Mouse (Mus musculus): Measurements from ENCODE around the gene Mc3r. TPM values are rescaled to one million over a fixed set of nuclear protein-coding genes. Genes with fewer than 3 reads are reported as not detected.

Mc3r gene
- polyA plus RNA-seq, 1 experiment from 2014 or later = not detected

DNA sequence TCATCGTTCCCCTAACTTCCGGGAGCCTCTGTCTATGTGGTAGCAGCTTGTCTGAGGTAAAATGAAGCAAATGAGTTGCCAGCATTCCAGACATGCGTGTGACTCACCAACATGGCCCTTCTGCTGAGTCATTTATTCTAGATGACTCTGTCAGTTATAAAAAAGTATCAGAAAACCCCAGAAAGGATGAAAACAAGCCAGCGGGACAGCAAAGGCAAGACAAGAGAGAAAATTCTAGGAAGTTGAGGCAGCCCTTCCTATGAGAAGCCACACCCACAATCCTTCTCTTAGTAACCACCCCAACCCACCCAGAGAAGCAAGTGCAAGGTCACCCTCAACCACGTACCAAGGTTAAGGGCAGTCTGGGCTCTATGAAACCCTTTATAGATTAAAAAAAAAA lies 8.7 kb downstream of the Mc3r start:
- H3K4me1 ChIP-seq (ENCODE audit: control insufficient read depth in 2 of 2, insufficient read depth in 2 of 2, low read length in 2 of 2) = peaks cover 2 to 5% of the 10 kb centered on the region in 2 experiments; a peak in 1 of 4 replicates
- H3K4me3 ChIP-seq (ENCODE audit: control insufficient read depth in 1 of 2, insufficient read depth in 1 of 2, low read depth in 1 of 2, low read length in 2 of 2) = no peak overlapping the region
- H3K9me3 ChIP-seq (ENCODE audit: control insufficient read depth, low read length) = no peaks in the 10 kb centered on the region
- ATAC-seq (ENCODE audit: insufficient number of reproducible peaks, insufficient read depth, low FRiP score, low read depth) = no peak
- no peaks in the 10 kb centered on the region for H3K36me3 ChIP-seq (ENCODE audit: control insufficient read depth, insufficient read depth, low read length)
- H3K27me3 ChIP-seq (ENCODE audit: control insufficient read depth, insufficient read depth, low read length) = no peaks in the 10 kb centered on the region
- no peak overlapping the region for H3K27ac ChIP-seq (replicated peaks in 1 of 2; ENCODE audit: control insufficient read depth in 1 of 2, insufficient read depth in 1 of 2, low read depth in 2 of 2, low read length in 2 of 2)
- no peak overlapping the region for H3K9ac ChIP-seq (ENCODE audit: low read length)
- peak overlapping the region; percentile 18; the same call in 1 of the 2 replicates for H3K4me2 ChIP-seq (ENCODE audit: low read length)
- WGBS = 66% methylated on average over 5 of the region's 5 CpGs

DNA sequence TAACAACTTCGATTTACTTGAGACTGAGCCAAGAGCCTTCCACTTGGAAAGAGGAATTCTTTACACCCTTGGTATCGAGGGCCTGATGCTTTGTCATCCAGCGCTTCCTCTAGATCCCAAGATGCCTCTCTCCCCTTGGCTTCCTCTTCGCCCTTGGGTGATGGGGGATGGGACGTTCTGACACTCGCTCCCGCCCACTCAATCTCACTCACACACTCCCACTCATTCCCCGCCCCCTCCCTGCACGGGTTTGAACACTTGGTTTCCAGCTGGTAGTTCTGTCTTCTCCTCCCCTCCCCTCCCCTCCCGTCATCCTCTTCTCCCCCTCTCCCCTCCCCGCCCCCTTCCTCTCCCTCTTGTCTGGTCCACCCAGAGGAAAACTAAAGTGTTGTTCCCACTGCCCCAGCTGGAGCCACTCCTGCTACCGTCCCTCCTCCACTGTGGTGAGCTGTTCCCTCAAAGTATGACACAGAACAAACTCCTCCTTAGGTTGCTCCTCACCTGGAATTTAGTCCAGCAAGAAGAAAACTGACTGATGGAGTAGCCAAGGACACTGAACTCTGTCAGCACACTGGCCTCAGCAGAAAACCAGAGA lies 9.3 kb downstream of the Mc3r start:
- Histone ChIP-seq H3K27ac (replicated peaks in 1 of 2; ENCODE audit: control insufficient read depth in 1 of 2, insufficient read depth in 1 of 2, low read depth in 2 of 2, low read length in 2 of 2) (no peak overlapping the region), H3K9ac (ENCODE audit: low read length) (no peak overlapping the region), H3K27me3 (ENCODE audit: control insufficient read depth, insufficient read depth, low read length) (no peaks in the 10 kb centered on the region), H3K9me3 (ENCODE audit: control insufficient read depth, low read length) (no peaks in the 10 kb centered on the region), H3K4me1 (ENCODE audit: control insufficient read depth in 2 of 2, insufficient read depth in 2 of 2, low read length in 2 of 2) (peaks cover 2 to 5% of the 10 kb centered on the region in 2 experiments; a peak in 1 of 4 replicates), H3K4me2 (ENCODE audit: low read length) (peak overlapping the region; percentile 18; the same call in 1 of the 2 replicates), H3K36me3 (ENCODE audit: control insufficient read depth, insufficient read depth, low read length) (no peaks in the 10 kb centered on the region), H3K4me3 (ENCODE audit: control insufficient read depth in 1 of 2, insufficient read depth in 1 of 2, low read depth in 1 of 2, low read length in 2 of 2) (no peak overlapping the region)
- WGBS = 27% methylated on average over 12 of the region's 12 CpGs
- 0 out of 2 replicates have a peak, but pooled peaks have one; percentile 21 for ATAC-seq (ENCODE audit: insufficient number of reproducible peaks, insufficient read depth, low FRiP score, low read depth)

DNA sequence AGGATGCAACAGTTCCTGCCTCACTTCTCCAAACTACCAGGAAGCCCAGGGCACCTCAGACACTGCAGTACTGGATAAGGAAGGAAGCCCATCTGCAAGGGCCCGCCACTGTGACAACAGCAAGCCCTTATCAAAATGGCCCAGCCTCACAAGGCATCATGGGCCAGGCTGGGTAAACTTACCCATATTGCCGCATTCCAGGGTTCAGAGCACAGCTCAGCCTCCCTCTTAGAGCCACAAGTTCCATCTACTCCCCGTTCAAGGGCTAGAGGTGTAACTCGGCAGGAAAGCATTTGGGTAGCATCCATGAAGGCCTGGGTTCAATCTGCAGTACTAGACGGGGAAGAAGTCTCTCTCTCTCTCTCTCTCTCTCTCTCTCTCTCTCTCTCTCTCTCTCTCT lies 11.8 kb downstream of the Mc3r start:
- ATAC-seq (ENCODE audit: insufficient number of reproducible peaks, insufficient read depth, low FRiP score, low read depth) = no peak

GRCm38 (mm10) chr2:172261441-172261840 lies 13.1 kb downstream of the Mc3r start:
- H3K36me3 ChIP-seq (ENCODE audit: control insufficient read depth, insufficient read depth, low read length) = no peaks in the 10 kb centered on the region
- no peak overlapping the region for H3K27ac ChIP-seq (replicated peaks in 1 of 2; ENCODE audit: control insufficient read depth in 1 of 2, insufficient read depth in 1 of 2, low read depth in 2 of 2, low read length in 2 of 2)
- H3K9me3 ChIP-seq (ENCODE audit: control insufficient read depth, low read length) = no peaks in the 10 kb centered on the region
- H3K27me3 ChIP-seq (ENCODE audit: control insufficient read depth, insufficient read depth, low read length) = no peaks in the 10 kb centered on the region
- H3K4me3 ChIP-seq (ENCODE audit: control insufficient read depth in 1 of 2, insufficient read depth in 1 of 2, low read depth in 1 of 2, low read length in 2 of 2) = no peak overlapping the region
- ATAC-seq (ENCODE audit: insufficient number of reproducible peaks, insufficient read depth, low FRiP score, low read depth) = no peak
- WGBS = 75% methylated on average over 4 of the region's 4 CpGs
- peaks cover 2 to 5% of the 10 kb centered on the region in 2 experiments; a peak in 1 of 4 replicates for H3K4me1 ChIP-seq (ENCODE audit: control insufficient read depth in 2 of 2, insufficient read depth in 2 of 2, low read length in 2 of 2)
- no peak overlapping the region for H3K4me2 ChIP-seq (ENCODE audit: low read length)
- no peak overlapping the region for H3K9ac ChIP-seq (ENCODE audit: low read length)

More for the DNA sequence above, 11.8 kb downstream of the Mc3r start:
- Histone ChIP-seq H3K9me3 (ENCODE audit: control insufficient read depth, low read length) (no peaks in the 10 kb centered on the region), H3K9ac (ENCODE audit: low read length) (no peak overlapping the region), H3K4me3 (ENCODE audit: control insufficient read depth in 1 of 2, insufficient read depth in 1 of 2, low read depth in 1 of 2, low read length in 2 of 2) (no peak overlapping the region), H3K4me2 (ENCODE audit: low read length) (no peak overlapping the region), H3K36me3 (ENCODE audit: control insufficient read depth, insufficient read depth, low read length) (no peaks in the 10 kb centered on the region), H3K27me3 (ENCODE audit: control insufficient read depth, insufficient read depth, low read length) (no peaks in the 10 kb centered on the region), H3K4me1 (ENCODE audit: control insufficient read depth in 2 of 2, insufficient read depth in 2 of 2, low read length in 2 of 2) (peaks cover 2 to 5% of the 10 kb centered on the region in 2 experiments; a peak in 1 of 4 replicates), H3K27ac (replicated peaks in 1 of 2; ENCODE audit: control insufficient read depth in 1 of 2, insufficient read depth in 1 of 2, low read depth in 2 of 2, low read length in 2 of 2) (no peak overlapping the region)
- WGBS = 58% methylated on average over 5 of the region's 5 CpGs

GRCm38 (mm10) chr2:172263216-172263615 lies 14.9 kb downstream of the Mc3r start:
- Histone ChIP-seq H3K4me2 (ENCODE audit: low read length) (no peak overlapping the region), H3K27me3 (ENCODE audit: control insufficient read depth, insufficient read depth, low read length) (no peaks in the 10 kb centered on the region), H3K4me1 (ENCODE audit: control insufficient read depth in 2 of 2, insufficient read depth in 2 of 2, low read length in 2 of 2) (no peaks in the 10 kb centered on the region), H3K9me3 (ENCODE audit: control insufficient read depth, low read length) (no peaks in the 10 kb centered on the region), H3K27ac (replicated peaks in 1 of 2; ENCODE audit: control insufficient read depth in 1 of 2, insufficient read depth in 1 of 2, low read depth in 2 of 2, low read length in 2 of 2) (no peak overlapping the region), H3K36me3 (ENCODE audit: control insufficient read depth, insufficient read depth, low read length) (no peaks in the 10 kb centered on the region), H3K4me3 (ENCODE audit: control insufficient read depth in 1 of 2, insufficient read depth in 1 of 2, low read depth in 1 of 2, low read length in 2 of 2) (no peak overlapping the region), H3K9ac (ENCODE audit: low read length) (no peak overlapping the region)
- ATAC-seq (ENCODE audit: insufficient number of reproducible peaks, insufficient read depth, low FRiP score, low read depth) = no peak
- 80% methylated on average over 6 of the region's 6 CpGs for WGBS

DNA sequence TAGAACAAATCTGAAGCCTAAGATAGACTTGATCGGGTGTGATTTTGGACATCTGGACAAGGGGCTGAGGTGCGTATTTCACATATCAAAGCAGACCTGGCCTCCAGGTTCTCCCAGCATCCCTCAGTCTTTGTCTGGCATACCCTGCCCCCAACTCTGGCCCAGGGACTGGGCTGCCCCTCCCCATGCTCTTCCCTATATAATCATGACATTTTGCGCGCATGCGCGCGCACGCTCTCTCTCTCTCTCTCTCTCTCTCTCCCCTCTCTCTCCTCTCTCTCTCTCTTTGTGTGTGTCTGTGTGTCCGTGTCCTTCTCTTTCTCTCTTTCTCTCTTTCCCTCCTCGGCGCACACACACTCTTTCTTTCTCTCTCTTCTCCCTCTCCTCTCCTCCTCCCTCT lies 21.6 kb downstream of the Mc3r start:
- Histone ChIP-seq H3K27ac (replicated peaks in 1 of 2; ENCODE audit: control insufficient read depth in 1 of 2, insufficient read depth in 1 of 2, low read depth in 2 of 2, low read length in 2 of 2) (no peak overlapping the region), H3K4me1 (ENCODE audit: control insufficient read depth in 2 of 2, insufficient read depth in 2 of 2, low read length in 2 of 2) (no peaks in the 10 kb centered on the region; a peak in 1 of 4 replicates), H3K9ac (ENCODE audit: low read length) (no peak overlapping the region), H3K9me3 (ENCODE audit: control insufficient read depth, low read length) (no peaks in the 10 kb centered on the region), H3K4me2 (ENCODE audit: low read length) (no peak overlapping the region), H3K36me3 (ENCODE audit: control insufficient read depth, insufficient read depth, low read length) (no peaks in the 10 kb centered on the region), H3K4me3 (ENCODE audit: control insufficient read depth in 1 of 2, insufficient read depth in 1 of 2, low read depth in 1 of 2, low read length in 2 of 2) (no peak overlapping the region), H3K27me3 (ENCODE audit: control insufficient read depth, insufficient read depth, low read length) (no peaks in the 10 kb centered on the region)
- no peak for ATAC-seq (ENCODE audit: insufficient number of reproducible peaks, insufficient read depth, low FRiP score, low read depth)
- WGBS = 86% methylated on average over 11 of the region's 11 CpGs

GRCm38 (mm10) chr2:172270485-172270944 lies 22.2 kb downstream of the Mc3r start:
- ATAC-seq (ENCODE audit: insufficient number of reproducible peaks, insufficient read depth, low FRiP score, low read depth) = no peak
- Histone ChIP-seq H3K9ac (ENCODE audit: low read length) (no peak overlapping the region), H3K36me3 (ENCODE audit: control insufficient read depth, insufficient read depth, low read length) (no peaks in the 10 kb centered on the region), H3K4me3 (ENCODE audit: control insufficient read depth in 1 of 2, insufficient read depth in 1 of 2, low read depth in 1 of 2, low read length in 2 of 2) (no peak overlapping the region), H3K4me2 (ENCODE audit: low read length) (no peak overlapping the region), H3K27me3 (ENCODE audit: control insufficient read depth, insufficient read depth, low read length) (no peaks in the 10 kb centered on the region), H3K4me1 (ENCODE audit: control insufficient read depth in 2 of 2, insufficient read depth in 2 of 2, low read length in 2 of 2) (peaks cover 0 to under 1% of the 10 kb centered on the region in 2 experiments; a peak in 1 of 4 replicates), H3K27ac (replicated peaks in 1 of 2; ENCODE audit: control insufficient read depth in 1 of 2, insufficient read depth in 1 of 2, low read depth in 2 of 2, low read length in 2 of 2) (no peak overlapping the region), H3K9me3 (ENCODE audit: control insufficient read depth, low read length) (no peaks in the 10 kb centered on the region)
- 35% methylated on average over 9 of the region's 9 CpGs for WGBS

Measured in heart, embryonic 14.5 days (tissue).